Mouse (Mus musculus) forebrain, embryonic 14.5 days (tissue): Measurements from ENCODE around the gene Nkx1-1. TPM values are rescaled to one million over a fixed set of nuclear protein-coding genes. Genes with fewer than 3 reads are reported as not detected.

Experiments
- polyA plus RNA-seq: library from polyadenylated mRNA; unstranded; fragments of >200 nt; fragmentation: Nextera tagmentation; extraction: Ambion mirVana; gene quantifications from 2 replicates; pipeline ENCODE4 v1.2.1, GENCODE M21; 2014

The Nkx1-1 gene
- polyA plus RNA-seq, 1 experiment from 2014 or later, result not detected

Other genes starting within 250 kb of the Nkx1-1 start
- gene Spon2, start 215.5 kb downstream of the Nkx1-1 start, polyA plus RNA-seq, result 2.4 TPM in 2 replicates
- gene Ctbp1, start 159.0 kb downstream of the Nkx1-1 start, polyA plus RNA-seq, result 497 and 526 TPM in 2 replicates
- 122 TPM in 2 replicates for gene Maea, start 98.5 kb downstream of the Nkx1-1 start, polyA plus RNA-seq
- 4.7 and 5.5 TPM in 2 replicates for gene Uvssa, start 55.4 kb downstream of the Nkx1-1 start, polyA plus RNA-seq
- gene Fam53a, start 195.7 kb upstream of the Nkx1-1 start, polyA plus RNA-seq, result 46.3 and 46.9 TPM in 2 replicates
- 0.45 and 0.48 TPM in 2 replicates for gene Gm9903, start 195.9 kb upstream of the Nkx1-1 start, polyA plus RNA-seq
- gene Slbp, start 218.6 kb upstream of the Nkx1-1 start, polyA plus RNA-seq, result 154 and 159 TPM in 2 replicates
- 94.5 and 98.2 TPM in 2 replicates for gene Tacc3, start 224.2 kb upstream of the Nkx1-1 start, polyA plus RNA-seq
- gene Tmem129, start 224.4 kb upstream of the Nkx1-1 start, polyA plus RNA-seq, result 35.8 and 39.5 TPM in 2 replicates